Mouse (Mus musculus): Measurements from ENCODE around the gene Pet100. TPM values are rescaled to one million over a fixed set of nuclear protein-coding genes. Genes with fewer than 3 reads are reported as not detected.

The Pet100 gene
- polyA plus RNA-seq, 1 experiment, result 6.9 TPM

GRCm38 (mm10) chr8:3654726-3655508, 33.6 kb downstream of the Pet100 start:
- H3K4me1 ChIP-seq (replicated peaks; ENCODE audit: control insufficient read depth, insufficient read depth, low read length), result no peaks in the 10 kb centered on the region; the same call in 1 of the 2 replicates

GRCm38 (mm10) chr8:3655526-3655925, 34.2 kb downstream of the Pet100 start, which contains the start of gene Retn:
Gene Retn (plus strand): TSS chr8:3655770.
- DNase-seq, result no peak
- Histone ChIP-seq H3K27me3 (ENCODE audit: control insufficient read depth, insufficient read depth, low read length) (no peaks in the 10 kb centered on the region), H3K36me3 (ENCODE audit: control insufficient read depth, insufficient read depth, low read length) (no peaks in the 10 kb centered on the region), H3K4me1 (replicated peaks; ENCODE audit: control insufficient read depth, insufficient read depth, low read length) (no peaks in the 10 kb centered on the region; the same call in 1 of the 2 replicates), H3K27ac (ENCODE audit: control insufficient read depth, insufficient read depth, low read length) (no peak within 1 kb of the TSS), H3K4me3 (ENCODE audit: control insufficient read depth, insufficient read depth, low read length) (no peak within 1 kb of the TSS)
- TF ChIP-seq POLR2A (IDR thresholded peaks at IDR 0.05; ENCODE audit: control insufficient read depth, extremely low read depth, insufficient read depth, low read length, poor library complexity) (no peak), CTCF (IDR thresholded peaks at IDR 0.05; ENCODE audit: borderline replicate concordance, control insufficient read depth, extremely low read depth, insufficient read depth, low read length, poor library complexity) (no peak)
- 88% methylated on average over 3 of the region's 3 CpGs for WGBS

More at GRCm38 (mm10) chr8:3654726-3655508, 33.6 kb downstream of the Pet100 start:
- TF ChIP-seq CTCF (IDR thresholded peaks at IDR 0.05; ENCODE audit: borderline replicate concordance, control insufficient read depth, extremely low read depth, insufficient read depth, low read length, poor library complexity) (no peak), POLR2A (IDR thresholded peaks at IDR 0.05; ENCODE audit: control insufficient read depth, extremely low read depth, insufficient read depth, low read length, poor library complexity) (no peak)
- no peak overlapping the region for H3K27ac ChIP-seq (ENCODE audit: control insufficient read depth, insufficient read depth, low read length)
- H3K36me3 ChIP-seq (ENCODE audit: control insufficient read depth, insufficient read depth, low read length), result no peaks in the 10 kb centered on the region
- no peak for DNase-seq
- no peak overlapping the region for H3K4me3 ChIP-seq (ENCODE audit: control insufficient read depth, insufficient read depth, low read length)
- no peaks in the 10 kb centered on the region for H3K27me3 ChIP-seq (ENCODE audit: control insufficient read depth, insufficient read depth, low read length)
- 93% methylated on average over 11 of the region's 11 CpGs for WGBS

GRCm38 (mm10) chr8:3656725-3657381, 35.5 kb downstream of the Pet100 start:
- Histone ChIP-seq H3K27me3 (ENCODE audit: control insufficient read depth, insufficient read depth, low read length) (no peaks in the 10 kb centered on the region), H3K27ac (ENCODE audit: control insufficient read depth, insufficient read depth, low read length) (no peak overlapping the region), H3K4me3 (ENCODE audit: control insufficient read depth, insufficient read depth, low read length) (no peak overlapping the region), H3K36me3 (ENCODE audit: control insufficient read depth, insufficient read depth, low read length) (no peaks in the 10 kb centered on the region), H3K4me1 (replicated peaks; ENCODE audit: control insufficient read depth, insufficient read depth, low read length) (peaks cover 3% of the 10 kb centered on the region)
- WGBS, result 31% methylated on average over 7 of the region's 7 CpGs
- TF ChIP-seq CTCF (IDR thresholded peaks at IDR 0.05; ENCODE audit: borderline replicate concordance, control insufficient read depth, extremely low read depth, insufficient read depth, low read length, poor library complexity), result no peak
- no peak for TF ChIP-seq POLR2A (IDR thresholded peaks at IDR 0.05; ENCODE audit: control insufficient read depth, extremely low read depth, insufficient read depth, low read length, poor library complexity)
- no peak for DNase-seq

GRCm38 (mm10) chr8:3660889-3661288, 39.5 kb downstream of the Pet100 start:
- no peak for DNase-seq
- no peak overlapping the region for H3K4me3 ChIP-seq (ENCODE audit: control insufficient read depth, insufficient read depth, low read length)
- no peak overlapping the region for H3K27ac ChIP-seq (ENCODE audit: control insufficient read depth, insufficient read depth, low read length)
- no peaks in the 10 kb centered on the region for H3K36me3 ChIP-seq (ENCODE audit: control insufficient read depth, insufficient read depth, low read length)
- peaks cover 3% of the 10 kb centered on the region for H3K4me1 ChIP-seq (replicated peaks; ENCODE audit: control insufficient read depth, insufficient read depth, low read length)
- no peak for TF ChIP-seq POLR2A (IDR thresholded peaks at IDR 0.05; ENCODE audit: control insufficient read depth, extremely low read depth, insufficient read depth, low read length, poor library complexity)
- no peak for TF ChIP-seq CTCF (IDR thresholded peaks at IDR 0.05; ENCODE audit: borderline replicate concordance, control insufficient read depth, extremely low read depth, insufficient read depth, low read length, poor library complexity)
- 41% methylated on average over 8 of the region's 8 CpGs for WGBS
- no peaks in the 10 kb centered on the region for H3K27me3 ChIP-seq (ENCODE audit: control insufficient read depth, insufficient read depth, low read length)

- H3K36me3 ChIP-seq (ENCODE audit: control insufficient read depth, insufficient read depth, low read length), result no peaks in the 10 kb centered on the region
- WGBS, result 46% methylated on average over 5 of the region's 5 CpGs
- H3K4me1 ChIP-seq (replicated peaks; ENCODE audit: control insufficient read depth, insufficient read depth, low read length), result peaks cover 3% of the 10 kb centered on the region
- DNase-seq, result no peak
- H3K27ac ChIP-seq (ENCODE audit: control insufficient read depth, insufficient read depth, low read length), result no peak overlapping the region
- TF ChIP-seq POLR2A (IDR thresholded peaks at IDR 0.05; ENCODE audit: control insufficient read depth, extremely low read depth, insufficient read depth, low read length, poor library complexity) (no peak), CTCF (IDR thresholded peaks at IDR 0.05; ENCODE audit: borderline replicate concordance, control insufficient read depth, extremely low read depth, insufficient read depth, low read length, poor library complexity) (no peak)
- H3K4me3 ChIP-seq (ENCODE audit: control insufficient read depth, insufficient read depth, low read length), result no peak overlapping the region
- no peaks in the 10 kb centered on the region for H3K27me3 ChIP-seq (ENCODE audit: control insufficient read depth, insufficient read depth, low read length)
These were observed 43.1 kb downstream of the Pet100 start for GRCm38 (mm10) chr8:3664405-3664804.

GRCm38 (mm10) chr8:3665507-3665906, 44.2 kb downstream of the Pet100 start, which contains the start of gene Mcemp1:
Gene Mcemp1 (plus strand): TSS chr8:3665754.
- no peaks in the 10 kb centered on the region for H3K27me3 ChIP-seq (ENCODE audit: control insufficient read depth, insufficient read depth, low read length)
- DNase-seq, result no peak
- no peak for TF ChIP-seq POLR2A (IDR thresholded peaks at IDR 0.05; ENCODE audit: control insufficient read depth, extremely low read depth, insufficient read depth, low read length, poor library complexity)
- no peak for TF ChIP-seq CTCF (IDR thresholded peaks at IDR 0.05; ENCODE audit: borderline replicate concordance, control insufficient read depth, extremely low read depth, insufficient read depth, low read length, poor library complexity)
- 91% methylated on average over 6 of the region's 6 CpGs for WGBS
- no peak within 1 kb of the TSS for H3K27ac ChIP-seq (ENCODE audit: control insufficient read depth, insufficient read depth, low read length)
- H3K36me3 ChIP-seq (ENCODE audit: control insufficient read depth, insufficient read depth, low read length), result no peaks in the 10 kb centered on the region
- H3K4me3 ChIP-seq (ENCODE audit: control insufficient read depth, insufficient read depth, low read length), result no peak within 1 kb of the TSS
- peaks cover 3% of the 10 kb centered on the region for H3K4me1 ChIP-seq (replicated peaks; ENCODE audit: control insufficient read depth, insufficient read depth, low read length)

Measured in thymus, adult 2 months (tissue).